Mouse (Mus musculus): ENCODE measurements around the gene Rpusd3. TPM values are rescaled to one million over a fixed set of nuclear protein-coding genes. Genes with fewer than 3 reads are reported as not detected.

Rpusd3 gene
- total RNA-seq, 4 experiments from 2014 or later = 8.2 to 11.7 (median 11.2) TPM

GRCm38 (mm10) chr6:113429965-113430364, 10.8 kb upstream of the Rpusd3 start:
- no peak for DNase-seq (ENCODE audit: low spot score)

- DNase-seq (ENCODE audit: low spot score) = no peak
These were observed 8.9 kb upstream of the Rpusd3 start for GRCm38 (mm10) chr6:113428006-113428405.

GRCm38 (mm10) chr6:113427397-113427796, 8.3 kb upstream of the Rpusd3 start:
- DNase-seq (ENCODE audit: low spot score) = no peak

GRCm38 (mm10) chr6:113426696-113427095, 7.6 kb upstream of the Rpusd3 start:
- no peak for DNase-seq (ENCODE audit: low spot score)

- DNase-seq (ENCODE audit: low spot score) = no peak
These were observed 5.0 kb upstream of the Rpusd3 start for GRCm38 (mm10) chr6:113424187-113424586.

GRCm38 (mm10) chr6:113423000-113423399, 3.9 kb upstream of the Rpusd3 start:
- DNase-seq (ENCODE audit: low spot score) = no peak

GRCm38 (mm10) chr6:113418441-113419198, 520 bp downstream of the Rpusd3 start:
- DNase-seq (ENCODE audit: low spot score) = no peak

GRCm38 (mm10) chr6:113416416-113416815, 2.7 kb downstream of the Rpusd3 start:
- DNase-seq (ENCODE audit: low spot score) = no peak

GRCm38 (mm10) chr6:113410001-113410400, 9.1 kb downstream of the Rpusd3 start:
- no peak for DNase-seq (ENCODE audit: low spot score)

- no peak for DNase-seq (ENCODE audit: low spot score)
These were observed 12.5 kb downstream of the Rpusd3 start for GRCm38 (mm10) chr6:113406683-113407082.

GRCm38 (mm10) chr6:113405483-113405882, 13.7 kb downstream of the Rpusd3 start:
- no peak for DNase-seq (ENCODE audit: low spot score)

- DNase-seq (ENCODE audit: low spot score) = no peak
These were observed 14.3 kb downstream of the Rpusd3 start for GRCm38 (mm10) chr6:113404649-113405448.

- no peak for DNase-seq (ENCODE audit: low spot score)
These were observed 17.0 kb downstream of the Rpusd3 start for GRCm38 (mm10) chr6:113402094-113402493.

GRCm38 (mm10) chr6:113396270-113397030, 22.7 kb downstream of the Rpusd3 start:
- no peak for DNase-seq (ENCODE audit: low spot score)

- no peak for DNase-seq (ENCODE audit: low spot score)
These were observed 23.6 kb downstream of the Rpusd3 start for GRCm38 (mm10) chr6:113395501-113395900.

GRCm38 (mm10) chr6:113394811-113395210, 24.3 kb downstream of the Rpusd3 start:
- no peak for DNase-seq (ENCODE audit: low spot score)

GRCm38 (mm10) chr6:113393951-113394350, 25.2 kb downstream of the Rpusd3 start:
- DNase-seq (ENCODE audit: low spot score) = no peak

GRCm38 (mm10) chr6:113392387-113393071, 26.6 kb downstream of the Rpusd3 start:
- no peak for DNase-seq (ENCODE audit: low spot score)

GRCm38 (mm10) chr6:113392015-113392386, 27.1 kb downstream of the Rpusd3 start:
- no peak for DNase-seq (ENCODE audit: low spot score)

- DNase-seq (ENCODE audit: low spot score) = no peak
These were observed 28.4 kb downstream of the Rpusd3 start for GRCm38 (mm10) chr6:113390715-113391114.

GRCm38 (mm10) chr6:113388960-113389359, 30.2 kb downstream of the Rpusd3 start, which contains the start of gene Ttll3:
TSS of gene Ttll3 (plus strand) at chr6:113389260.
- no peak for DNase-seq (ENCODE audit: low spot score)
